Mouse (Mus musculus) Patski (cell line): ENCODE measurements at regions not wholly inside any gene's neighbourhood (a gene's known extent, or its start where the extent isn't known, plus 50 kb on each side); places are given as distances from the start of the nearest gene placed in this dataset.
A peak's percentile ranks its signal among the peaks of the same experiment; 100 is the strongest.

Experiments used
- ATAC-seq: fragments of 100-300 bp; one replicate; pipeline ENCODE4 v1.8.0; 2021
- CTCF ChIA-PET: fragments of 350-600 bp; sonication (Branson Sonifier 250); formaldehyde crosslinking; loops from one replicate; lab custom pipeline; 2022; ENCODE audit warnings: inconsistent platforms; lab: Charles Lee
- POLR2A ChIA-PET: fragments of 350-600 bp; sonication (Branson Sonifier 250); formaldehyde crosslinking; loops from one replicate; lab custom pipeline; 2022; ENCODE audit warnings: antibody characterized with exemption, inconsistent platforms; lab: Charles Lee
- DNase-seq: peaks from one replicate; pipeline ENCODE4 v3.0.0-alpha.2; 2011; ENCODE audit warnings: low read depth, low spot score
- H3K27me3 ChIP-seq: fragments of 371-371 bp; one replicate; pipeline ENCODE4 v1.5.1; 2021
- CTCF ChIP-seq: fragments of 100-300 bp; IDR thresholded peaks from one replicate; pipeline ENCODE4 v1.5.1; 2021
- in situ Hi-C: fragments of 300-500 bp; cut with MboI; formaldehyde crosslinking; loops from 3 replicates; pipeline ENCODE4 v1.11.1; 2018; ENCODE audit warnings: low pct_unique_long_range_greater_than_20kb, mixed read lengths

- POLR2A ChIA-PET: no interaction called here
- DNase-seq (peak; percentile 9), ATAC-seq (peak; percentile 74)
- no peaks in the 10 kb centered on the region for H3K27me3 ChIP-seq
- TF ChIP-seq CTCF: no peak
- CTCF ChIA-PET: interaction anchor here (3.9 kb wide), 1 partner anchor 20 kb away, joined by 18 read pairs; no protein-coding TSS in a partner anchor
- in situ Hi-C loops: no loop called here
Measured at GRCm38 (mm10) chr3:125813798-125814197, 124.6 kb downstream of the Ugt8a start.

GRCm38 (mm10) chr3:125812829-125813228 is 125.6 kb downstream of the Ugt8a start:
- DNase-seq (no peak), ATAC-seq (no peak)
- POLR2A ChIA-PET: no interaction called here
- TF ChIP-seq CTCF: no peak
- CTCF ChIA-PET: no interaction called here
- H3K27me3 ChIP-seq: no peaks in the 10 kb centered on the region
- in situ Hi-C loops: no loop called here

- in situ Hi-C loops: no loop called here
- DNase-seq (no peak), ATAC-seq (no peak)
- H3K27me3 ChIP-seq: no peaks in the 10 kb centered on the region
- ChIA-PET CTCF (no interaction called here), POLR2A (no interaction called here)
- TF ChIP-seq CTCF: no peak
Measured at GRCm38 (mm10) chr3:125794606-125795005, 143.8 kb downstream of the Ugt8a start.

- ChIA-PET CTCF (interaction anchor here (1.0 to 1.6 kb wide), 2 partner anchors 13 to 18 kb away, joined by 3 to 5 read pairs; no protein-coding TSS in a partner anchor), POLR2A (no interaction called here)
- H3K27me3 ChIP-seq: peaks cover 14% of the 10 kb centered on the region
- DNase-seq (no peak), ATAC-seq (no peak)
- no peak for TF ChIP-seq CTCF
- in situ Hi-C loops: no loop called here
Measured at GRCm38 (mm10) chr3:125781357-125781756, 157.1 kb downstream of the Ugt8a start.

- ChIA-PET CTCF (interaction anchor here (1.0 to 1.6 kb wide), 3 partner anchors 12 to 55 kb away, joined by 3 to 5 read pairs (median 4); no protein-coding TSS in a partner anchor), POLR2A (interaction anchor here (0.7 kb wide), 1 partner anchor 650 kb away, joined by 4 read pairs; no protein-coding TSS in a partner anchor)
- in situ Hi-C loops: no loop called here
- peaks cover 7% of the 10 kb centered on the region for H3K27me3 ChIP-seq
- DNase-seq (no peak), ATAC-seq (no peak)
- no peak for TF ChIP-seq CTCF
Measured at GRCm38 (mm10) chr3:125780251-125780650, 158.2 kb downstream of the Ugt8a start.
